ENCODE assay signal across 12 mouse cellular contexts in the genomic region with DNA sequence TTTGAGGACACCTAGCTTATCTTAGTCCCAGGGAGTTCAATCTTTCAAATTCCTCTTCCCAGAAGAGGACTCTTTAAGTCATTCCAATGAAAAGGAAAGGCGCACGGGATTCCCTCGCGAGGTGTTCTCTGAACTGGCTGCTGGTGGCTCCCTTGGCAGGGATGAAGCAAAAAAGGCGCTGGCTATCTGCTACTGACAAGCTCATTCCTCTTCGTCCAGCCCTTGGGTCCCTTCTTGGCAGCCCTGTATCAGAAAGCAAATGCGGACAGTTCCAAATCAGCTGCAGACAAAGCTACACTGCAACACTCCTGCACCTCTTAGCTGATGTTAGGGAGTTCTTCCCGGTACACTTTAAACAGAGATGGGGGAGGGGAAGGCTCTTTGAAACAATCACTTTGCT.
DNase-seq lines count a peak whose midpoint lies in the region; ATAC-seq and TF ChIP-seq lines count a peak whose summit lies in the region.
"Had no signal": no experiment of that assay in that cellular context is flagged by ENCODE, and none has a peak within 500 bp of the region (broad histone marks: within the 10 kb centered on the region; RNA-seq: fewer than 3 reads in every experiment).

No protein-coding gene starts in this region.

- H3K4me2 ChIP-seq in intestine, embryonic 15.5 days (replicated peaks), result no peak overlapping the region
- no peak overlapping the region for H3K4me2 ChIP-seq in intestine, embryonic 16.5 days (ENCODE audit: low read depth, low read length)
- H3K4me2 ChIP-seq in heart, embryonic 14.5 days (ENCODE audit: low read length), result peak overlapping the region; percentile 27
- no peak overlapping the region for H3K4me2 ChIP-seq in kidney, embryonic 16.5 days (replicated peaks; ENCODE audit: low read depth, low read length)

- no peaks in the 10 kb centered on the region for H3K36me3 ChIP-seq in intestine, embryonic 15.5 days
- H3K36me3 ChIP-seq in intestine, embryonic 16.5 days (ENCODE audit: control insufficient read depth, insufficient read depth, low read length), result no peaks in the 10 kb centered on the region
- H3K36me3 ChIP-seq in heart, embryonic 14.5 days (ENCODE audit: control insufficient read depth, insufficient read depth, low read length), result no peaks in the 10 kb centered on the region
- no peaks in the 10 kb centered on the region for H3K36me3 ChIP-seq in kidney, embryonic 16.5 days (ENCODE audit: insufficient read depth, low read length)

- H3K9ac ChIP-seq in intestine, embryonic 15.5 days, result no peak overlapping the region
- H3K9ac ChIP-seq in intestine, embryonic 16.5 days (ENCODE audit: low read depth, low read length), result no peak overlapping the region
- no peak overlapping the region for H3K9ac ChIP-seq in heart, embryonic 14.5 days (ENCODE audit: low read length)
- no peak overlapping the region for H3K9ac ChIP-seq in kidney, embryonic 16.5 days (replicated peaks; ENCODE audit: low read length)

- no peak overlapping the region for H3K4me3 ChIP-seq in intestine, embryonic 15.5 days (replicated peaks)
- no peak overlapping the region for H3K4me3 ChIP-seq in intestine, embryonic 16.5 days (ENCODE audit: low read length)
- H3K4me3 ChIP-seq in heart, embryonic 14.5 days (ENCODE audit: control insufficient read depth in 1 of 2, insufficient read depth in 1 of 2, low read depth in 1 of 2, low read length in 2 of 2), result no peak overlapping the region
- H3K4me3 ChIP-seq in kidney, embryonic 16.5 days (ENCODE audit: low read length), result no peak overlapping the region
- H3K4me3 ChIP-seq in left cerebral cortex, adult 2 months, result no peak overlapping the region
- H3K4me3 ChIP-seq: erythroblast, embryonic 14.5 days; myocyte had no signal

- H3K27ac ChIP-seq in intestine, embryonic 15.5 days, result no peak overlapping the region
- no peak overlapping the region for H3K27ac ChIP-seq in intestine, embryonic 16.5 days (ENCODE audit: low read length)
- H3K27ac ChIP-seq in heart, embryonic 14.5 days (replicated peaks in 1 of 2; ENCODE audit: control insufficient read depth in 1 of 2, insufficient read depth in 1 of 2, low read depth in 2 of 2, low read length in 2 of 2), result no peak overlapping the region; a peak in 1 of 4 replicates
- no peak overlapping the region for H3K27ac ChIP-seq in kidney, embryonic 16.5 days (ENCODE audit: low read length)
- H3K27ac ChIP-seq in left cerebral cortex, adult 2 months, result no peak overlapping the region

- intact Hi-C loops in left cerebral cortex, adult 2 months (cut with DNase I), result loop anchor here (10.0 kb wide), 1 partner anchor 569 kb away; no protein-coding TSS in a partner anchor

- TF ChIP-seq CTCF in left cerebral cortex, adult 2 months (IDR thresholded peaks at IDR 0.05), result no peak

- H3K4me1 ChIP-seq in intestine, embryonic 15.5 days (replicated peaks), result no peaks in the 10 kb centered on the region
- H3K4me1 ChIP-seq in intestine, embryonic 16.5 days (ENCODE audit: control insufficient read depth, insufficient read depth, low read length), result no peaks in the 10 kb centered on the region
- H3K4me1 ChIP-seq in heart, embryonic 14.5 days (ENCODE audit: control insufficient read depth in 2 of 2, insufficient read depth in 2 of 2, low read length in 2 of 2), result peaks cover 3 to 9% of the 10 kb centered on the region in 2 experiments; a peak in 3 of 4 replicates
- H3K4me1 ChIP-seq in kidney, embryonic 16.5 days (ENCODE audit: insufficient read depth, low read length), result no peaks in the 10 kb centered on the region

- DNase-seq in testis, postnatal 14 days (ENCODE audit: low spot score), result peak; percentile 11
- no peak for DNase-seq in testis, postnatal 10 days (ENCODE audit: low spot score)
- DNase-seq in left cerebral cortex, adult 2 months (ENCODE audit: extremely low spot score in 1 of 2, low spot score in 2 of 2), result no peak
- no peak for DNase-seq in kidney, postnatal 10 days
- DNase-seq: cerebellum, adult 9-10 months; thymus, adult 2 months had no signal

- ATAC-seq in intestine, embryonic 15.5 days, result peak; percentile 34; the same call in 1 of the 2 replicates
- no peak for ATAC-seq in intestine, embryonic 16.5 days
- no peak for ATAC-seq in heart, embryonic 14.5 days (ENCODE audit: insufficient number of reproducible peaks, insufficient read depth, low FRiP score, low read depth)
- ATAC-seq in kidney, embryonic 16.5 days (ENCODE audit: low FRiP score, low TSS enrichment), result no peak

- 47% methylated on average over 8 of the region's 8 CpGs for WGBS in intestine, embryonic 15.5 days
- WGBS in intestine, embryonic 16.5 days, result 46% methylated on average over 8 of the region's 8 CpGs
- WGBS in heart, embryonic 14.5 days, result 9% methylated on average over 8 of the region's 8 CpGs
- 63% methylated on average over 8 of the region's 8 CpGs for WGBS in kidney, embryonic 16.5 days

- H3K9me3 ChIP-seq in intestine, embryonic 15.5 days, result no peaks in the 10 kb centered on the region
- H3K9me3 ChIP-seq in intestine, embryonic 16.5 days (ENCODE audit: control insufficient read depth, low read length), result no peaks in the 10 kb centered on the region
- no peaks in the 10 kb centered on the region for H3K9me3 ChIP-seq in heart, embryonic 14.5 days (ENCODE audit: control insufficient read depth, low read length)
- H3K9me3 ChIP-seq in kidney, embryonic 16.5 days (ENCODE audit: low read length), result no peaks in the 10 kb centered on the region

- no peaks in the 10 kb centered on the region for H3K27me3 ChIP-seq in intestine, embryonic 15.5 days (replicated peaks)
- H3K27me3 ChIP-seq in intestine, embryonic 16.5 days (replicated peaks; ENCODE audit: control insufficient read depth, insufficient read depth, low read length), result no peaks in the 10 kb centered on the region
- H3K27me3 ChIP-seq in heart, embryonic 14.5 days (ENCODE audit: control insufficient read depth, insufficient read depth, low read length), result no peaks in the 10 kb centered on the region
- no peaks in the 10 kb centered on the region for H3K27me3 ChIP-seq in kidney, embryonic 16.5 days (ENCODE audit: insufficient read depth, low read length)
